Mouse (Mus musculus) pancreas, adult 10 weeks (tissue): Measurements from ENCODE around the gene Dmrtc2. TPM values are rescaled to one million over a fixed set of nuclear protein-coding genes. Genes with fewer than 3 reads are reported as not detected.

Source experiments
- polyA plus RNA-seq: library from polyadenylated mRNA; stranded (reverse); fragments of 350-450 nt; fragmentation: Illumina TruSeq; extraction: RNeasy Lipid Tissue Mini Kit (QIAGEN cat#74804); gene quantifications from one replicate; pipeline ENCODE4 v1.2.3, GENCODE M21; 2015; ENCODE audit warnings: low read depth, low replicate concordance; ENCODE audit not compliant: insufficient read depth

Gene Dmrtc2
- not detected for polyA plus RNA-seq

DNA sequence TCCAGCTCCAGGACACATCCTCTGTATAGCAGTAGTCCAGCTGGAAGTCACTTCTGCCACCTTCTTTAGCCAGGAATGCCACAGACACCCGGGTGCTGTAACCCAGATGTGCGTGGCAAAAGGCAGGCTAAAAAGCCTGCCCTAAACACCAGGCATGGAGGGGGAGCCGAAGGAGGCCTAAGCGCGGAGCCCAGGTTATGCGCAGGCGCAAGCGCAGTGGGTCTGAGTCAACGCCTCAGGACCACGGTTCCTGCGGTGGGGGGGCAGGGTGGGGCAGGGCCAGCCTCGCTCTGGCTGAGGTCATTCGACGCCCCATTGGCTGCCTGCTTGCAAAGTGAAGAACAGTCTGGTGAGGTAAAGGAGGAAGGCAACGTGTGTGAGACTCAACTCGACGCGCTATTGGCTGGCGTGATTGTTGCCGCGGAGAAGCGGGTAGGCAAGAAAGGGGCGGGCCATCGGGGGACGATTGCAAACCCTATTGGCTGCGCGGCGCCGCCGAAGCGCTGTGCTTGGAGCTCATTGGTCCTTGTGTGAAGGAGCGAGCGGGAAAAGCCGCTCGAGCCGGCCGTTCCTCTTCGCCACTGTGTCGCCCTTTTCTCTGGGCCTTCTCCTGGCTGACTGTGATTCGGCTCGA lies at the start of gene Dmrtc2, which contains the start of gene Lypd4:
Dmrtc2 (plus strand) TSS at position 526 of the 634 bp plus-strand sequence.
Lypd4 (minus strand) TSS at position 410 of the 634 bp plus-strand sequence.

GRCm38 (mm10) chr7:24861913-24862312 lies 7.9 kb upstream of the Dmrtc2 start, which contains the start of gene Gm9844:
Gm9844 (plus strand) TSS chr7:24862213.

GRCm38 (mm10) chr7:24883896-24884692 lies 14.2 kb downstream of the Dmrtc2 start, which contains the start of gene Rps19:
Rps19 (plus strand) TSS chr7:24884371.

DNA sequence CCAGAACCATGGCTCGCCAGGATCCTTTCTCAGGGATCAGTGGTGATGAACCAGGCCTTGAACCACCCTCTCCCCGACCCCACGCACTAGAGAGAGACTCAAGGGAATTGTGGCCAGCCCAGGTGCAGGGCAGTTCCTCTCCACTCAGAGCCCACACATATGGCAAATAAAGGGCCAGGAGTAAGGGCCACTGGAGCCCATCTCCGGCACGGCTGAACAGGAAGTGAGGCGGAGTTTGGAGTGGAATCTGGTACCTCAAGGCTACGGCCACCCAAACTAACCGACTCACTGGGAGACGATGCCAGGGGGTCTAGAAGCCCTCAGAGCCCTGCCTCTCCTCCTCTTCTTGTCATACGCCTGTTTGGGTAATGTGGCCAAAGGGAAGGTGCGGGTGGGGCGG lies 27.4 kb downstream of the Dmrtc2 start, which contains the start of gene Cd79a:
Cd79a (plus strand) TSS at position 158 of the 400 bp plus-strand sequence.

GRCm38 (mm10) chr7:24902630-24903443 lies 33.0 kb downstream of the Dmrtc2 start, which contains the start of gene Arhgef1:
Arhgef1 (plus strand) TSS chr7:24902912.

Other genes with a start within 250 kb of the Dmrtc2 start
- gene Lypd3, start 233.5 kb upstream of the Dmrtc2 start, polyA plus RNA-seq = not detected
- not detected for gene Tex101, start 193.4 kb upstream of the Dmrtc2 start, polyA plus RNA-seq
- gene BC049730, start 160.8 kb upstream of the Dmrtc2 start, polyA plus RNA-seq = not detected
- gene Gm4763, start 143.1 kb upstream of the Dmrtc2 start, polyA plus RNA-seq = not detected
- not detected for gene Cd177, start 109.7 kb upstream of the Dmrtc2 start, polyA plus RNA-seq
- gene Ceacam10, start 92.9 kb upstream of the Dmrtc2 start, polyA plus RNA-seq = not detected
- gene Gm9844, start 7.8 kb upstream of the Dmrtc2 start, polyA plus RNA-seq = not detected
- gene Lypd4, start 116 bp upstream of the Dmrtc2 start, polyA plus RNA-seq = not detected
- 743 TPM for gene Rps19, start 14.3 kb downstream of the Dmrtc2 start, polyA plus RNA-seq
- gene Cd79a, start 27.3 kb downstream of the Dmrtc2 start, polyA plus RNA-seq = 1.7 TPM
- 39.0 TPM for gene Arhgef1, start 32.9 kb downstream of the Dmrtc2 start, polyA plus RNA-seq
- gene Gm4881, start 74.4 kb downstream of the Dmrtc2 start, polyA plus RNA-seq = not detected
- 187 TPM for gene Rabac1, start 102.7 kb downstream of the Dmrtc2 start, polyA plus RNA-seq
- gene Atp1a3, start 135.9 kb downstream of the Dmrtc2 start, polyA plus RNA-seq = 0.50 TPM
- 6.6 TPM for gene Grik5, start 202.3 kb downstream of the Dmrtc2 start, polyA plus RNA-seq
- gene Zfp574, start 202.5 kb downstream of the Dmrtc2 start, polyA plus RNA-seq = 2.9 TPM